Mouse (Mus musculus) erythroblast, embryonic 14.5 days (primary cell): ENCODE data around the gene Gper1.

Experiments used
- GATA1 ChIP-seq: IDR thresholded peaks from 2 replicates; pipeline ENCODE4 v1.6.1; 2012; ENCODE audit warnings: low read length, inconsistent platforms, mixed read lengths
- TAL1 ChIP-seq: IDR thresholded peaks from 3 replicates; pipeline ENCODE4 v1.6.1; 2012; ENCODE audit warnings: low read length, inconsistent platforms, mixed read lengths

DNA sequence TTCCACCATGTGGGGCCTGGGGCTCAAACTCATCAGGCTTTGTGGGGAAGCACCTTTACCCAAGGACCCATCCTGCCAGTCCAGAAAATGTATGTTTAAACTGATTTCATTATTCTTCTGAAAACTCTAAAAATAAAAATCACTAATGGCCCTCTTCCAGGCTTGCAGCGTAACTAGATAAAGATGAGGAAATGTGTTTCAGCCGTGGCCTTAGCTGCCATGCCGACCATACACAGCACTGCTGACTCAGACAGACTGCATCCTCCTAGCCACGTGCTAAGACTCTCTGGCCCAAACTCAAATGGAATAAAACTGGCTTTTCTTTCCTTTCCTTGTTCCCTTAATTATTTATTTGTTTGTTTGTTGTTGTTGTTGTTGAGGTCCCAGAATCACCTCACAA is 41.9 kb downstream of the Gper1 start:
- TF ChIP-seq GATA1: no peak
- no peak for TF ChIP-seq TAL1
